Mouse (Mus musculus) lung, adult 18-20 months (tissue): ENCODE data around the gene S1pr2.

Source experiments
- DNase-seq, 2 experiments: peaks; one replicate each; pipeline ENCODE4 v3.0.0; 2022; ENCODE audit warnings: mixed read lengths in 2 of 2

S1pr2 gene

DNA sequence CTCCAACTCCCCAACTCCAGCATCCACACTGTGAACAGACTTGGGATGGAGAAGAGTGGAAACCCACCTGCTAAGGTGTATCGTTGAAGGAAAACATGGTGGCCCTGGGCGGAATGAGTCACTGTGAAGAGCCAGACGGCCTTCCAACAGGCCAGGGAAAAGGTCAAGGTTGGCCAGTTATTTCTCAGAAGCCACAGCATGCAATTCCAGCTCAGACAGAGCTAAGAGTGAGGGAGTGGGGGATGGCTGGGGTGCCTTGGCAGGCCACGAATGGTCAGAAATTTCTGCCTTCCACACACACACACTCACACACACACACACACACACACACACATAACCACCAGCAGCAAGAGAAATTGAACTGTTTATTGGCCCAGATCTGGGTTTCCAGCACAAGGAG is 11.0 kb downstream of the S1pr2 start:
- no peak for DNase-seq

GRCm38 (mm10) chr9:20961557-20961956 is 15.0 kb downstream of the S1pr2 start:
- no peak for DNase-seq

DNA sequence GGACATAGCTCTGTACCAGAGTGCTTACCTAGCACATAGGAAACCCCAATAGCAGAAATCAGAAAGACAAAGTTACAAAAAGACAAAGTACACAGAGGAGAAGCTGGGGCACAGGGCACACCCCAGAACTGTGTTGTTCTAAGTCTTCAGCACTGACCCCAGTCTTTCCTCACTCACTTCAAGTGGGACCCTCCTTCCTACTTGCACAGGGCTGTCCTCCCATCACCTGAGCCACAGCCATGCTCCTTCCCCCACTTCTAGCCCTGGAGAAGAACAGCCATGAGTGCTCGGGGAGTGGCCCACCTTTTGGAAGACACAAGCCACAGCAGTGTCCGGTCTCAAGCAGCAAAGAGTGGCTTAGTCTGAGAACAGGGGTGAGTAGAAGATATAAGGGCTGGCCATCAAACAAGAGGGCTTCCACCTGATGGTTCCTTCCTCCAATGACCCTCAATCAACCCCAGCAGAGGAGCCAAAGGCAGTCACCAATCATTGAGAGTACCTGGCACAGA is 17.1 kb downstream of the S1pr2 start, which contains the start of gene Dnmt1:
Gene Dnmt1, minus strand, starts transcription at position 459 of the 509 bp plus-strand sequence.
- no peak for DNase-seq

GRCm38 (mm10) chr9:20956989-20957388 is 19.6 kb downstream of the S1pr2 start:
- DNase-seq = peak in 1 of 2 experiments; percentile 34

DNA sequence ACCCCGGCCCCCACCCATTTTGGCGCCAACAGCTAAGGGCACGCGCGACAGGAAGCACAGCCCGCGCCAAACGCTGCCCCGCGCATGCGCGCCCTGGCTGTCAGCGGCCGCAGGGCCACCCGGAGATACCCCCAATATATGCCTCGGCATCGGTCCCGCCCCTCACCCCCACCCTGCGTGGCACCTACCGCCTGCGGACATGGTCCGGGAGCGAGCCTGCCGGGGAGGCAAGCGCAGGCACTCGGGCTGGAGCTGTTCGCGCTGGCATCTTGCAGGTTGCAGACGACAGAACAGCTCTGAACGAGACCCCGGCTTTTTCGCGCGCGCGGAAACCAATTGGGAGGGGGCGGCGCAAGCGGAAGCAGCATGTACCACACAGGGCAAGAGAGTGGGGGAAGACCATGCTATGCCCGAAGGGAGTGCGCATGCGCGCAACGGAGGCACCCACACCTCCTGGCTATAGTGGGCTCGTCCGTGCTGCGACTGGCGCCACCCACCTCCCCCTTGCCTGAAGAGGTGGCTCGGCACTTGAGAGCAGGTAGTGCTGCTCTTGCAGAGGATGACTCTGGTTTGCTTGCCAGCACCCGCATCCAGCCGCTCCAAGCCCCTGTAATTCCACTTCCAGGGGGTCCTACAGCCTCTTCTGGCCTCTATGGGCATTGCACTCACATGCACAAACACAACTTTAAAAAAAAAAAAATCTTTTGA is 23.9 kb downstream of the S1pr2 start:
- DNase-seq = peak; percentile 97

DNA sequence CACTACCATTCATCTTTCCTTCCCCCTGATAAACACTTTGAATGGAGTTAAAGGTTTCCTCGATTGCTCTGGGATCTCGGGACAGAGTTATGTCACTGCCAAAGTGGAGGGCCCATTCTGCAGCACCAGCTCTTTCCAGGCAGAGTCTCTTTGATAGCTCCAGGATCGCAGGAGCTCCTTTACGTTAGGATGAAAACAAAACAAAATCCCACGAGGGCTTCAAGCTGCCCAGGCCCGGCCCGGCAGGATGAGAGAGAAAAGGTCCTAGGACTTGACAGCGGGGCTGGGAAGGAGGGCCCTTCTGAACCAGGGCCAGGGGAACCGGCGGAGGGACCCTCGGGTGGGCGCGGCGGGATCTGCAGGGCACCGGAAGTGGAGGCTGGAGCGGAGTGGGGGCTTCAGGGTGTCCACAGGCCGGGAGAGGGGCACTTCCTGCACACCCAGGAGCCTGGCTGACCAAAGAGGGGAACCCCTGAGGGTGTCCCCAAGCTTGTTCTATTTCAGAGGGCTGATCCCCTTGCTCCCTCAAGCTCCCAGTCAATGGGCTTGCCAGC is 24.5 kb downstream of the S1pr2 start:
- no peak for DNase-seq

DNA sequence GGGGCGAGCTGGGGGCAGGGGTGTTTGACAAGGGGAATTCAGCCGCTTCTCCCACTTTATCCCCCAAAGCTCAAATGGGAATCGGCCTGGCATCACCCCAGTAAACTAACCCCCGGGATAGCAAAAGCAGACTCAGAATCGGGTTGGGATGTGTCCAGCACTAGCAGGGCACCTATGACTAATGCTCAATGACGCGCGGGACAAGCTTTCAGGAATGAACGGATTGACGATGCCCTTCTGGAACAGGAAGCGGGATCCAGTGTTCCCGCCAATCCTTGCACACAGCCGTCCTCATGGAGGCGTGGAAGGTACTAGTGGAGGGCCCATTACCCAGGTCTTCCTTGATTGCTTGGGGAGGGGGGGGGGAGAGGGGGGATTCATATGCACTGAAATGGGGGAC is 25.1 kb downstream of the S1pr2 start:
- peak; percentile 53 to 65 for DNase-seq

GRCm38 (mm10) chr9:20950419-20950818 is 26.2 kb downstream of the S1pr2 start:
- DNase-seq = no peak

GRCm38 (mm10) chr9:20946066-20946880 is 30.3 kb downstream of the S1pr2 start:
- no peak for DNase-seq

GRCm38 (mm10) chr9:20944697-20945370 is 31.7 kb downstream of the S1pr2 start:
- DNase-seq = no peak

- DNase-seq = no peak
These were observed 32.7 kb downstream of the S1pr2 start for GRCm38 (mm10) chr9:20943911-20944310.

- DNase-seq = no peak
These were observed 33.2 kb downstream of the S1pr2 start for GRCm38 (mm10) chr9:20943396-20943795.

- DNase-seq = no peak
These were observed 53.3 kb downstream of the S1pr2 start for GRCm38 (mm10) chr9:20923258-20923657.

- DNase-seq = peak; percentile 46 to 53
These were observed 60.4 kb downstream of the S1pr2 start for GRCm38 (mm10) chr9:20916160-20916559.
